Mouse (Mus musculus): ENCODE results near the gene Gm8439. TPM values are rescaled to one million over a fixed set of nuclear protein-coding genes. Genes with fewer than 3 reads are reported as not detected.

The Gm8439 gene
- not detected in 2 replicates for polyA plus RNA-seq (2016; fragmentation: Nextera tagmentation; extraction: Ambion mirVana)

DNA sequence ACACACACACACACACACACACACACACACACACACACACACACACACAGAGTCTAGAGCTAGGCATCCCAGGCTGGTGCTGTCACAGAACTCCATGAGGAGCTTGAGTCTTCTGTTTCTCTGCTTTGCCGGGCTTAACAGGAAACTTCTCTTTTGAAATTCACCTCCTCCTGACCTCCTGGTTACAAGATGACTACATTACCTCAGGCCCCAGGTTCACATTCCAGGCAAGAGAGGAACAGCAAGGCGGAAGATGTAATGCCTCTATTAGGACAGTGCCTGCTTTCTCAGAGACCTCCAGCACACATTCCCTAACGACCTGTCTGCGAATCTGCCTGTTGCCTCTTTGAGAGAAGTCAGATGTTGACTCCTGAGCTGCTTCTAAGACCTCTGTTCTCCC, at the start of gene Gm8439:
Gene Gm8439, plus strand, starts transcription at position 301 of the 400 bp plus-strand sequence.
- no peak within 1 kb of the TSS for H3K9ac ChIP-seq
- H3K27me3 ChIP-seq, result peaks cover 22% of the 10 kb centered on the region
- H3K4me1 ChIP-seq, result peaks cover 4% of the 10 kb centered on the region; the same call in 1 of the 2 replicates
- ATAC-seq (ENCODE audit: low FRiP score), result no peak
- 25% methylated on average over 4 of the region's 4 CpGs for WGBS
- H3K4me2 ChIP-seq, result no peak within 1 kb of the TSS
- no peaks in the 10 kb centered on the region for H3K9me3 ChIP-seq
- no peaks in the 10 kb centered on the region for H3K36me3 ChIP-seq (replicated peaks)
- H3K4me3 ChIP-seq (replicated peaks), result no peak within 1 kb of the TSS
- no peak within 1 kb of the TSS for H3K27ac ChIP-seq

DNA sequence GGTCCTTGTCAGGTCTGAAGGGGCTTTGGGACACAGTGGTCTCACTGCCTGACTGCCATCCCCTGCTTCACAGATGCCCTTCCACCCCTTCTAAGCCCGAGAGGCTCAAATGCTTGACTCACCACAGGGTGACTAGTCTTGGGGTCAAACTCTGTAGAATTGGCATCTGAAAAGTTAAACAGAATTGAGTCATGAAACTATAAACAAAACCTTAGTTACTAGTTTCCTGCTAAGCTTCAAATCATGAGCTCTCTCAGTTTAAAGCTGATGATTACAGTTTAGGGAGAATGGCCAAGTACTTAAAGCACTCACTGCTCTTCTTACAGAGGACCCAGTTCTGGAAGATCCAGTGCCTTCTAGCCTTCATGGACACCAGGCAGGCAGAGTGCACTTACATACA, 43.6 kb upstream of the Gm8439 start:
- Histone ChIP-seq H3K27ac (no peak overlapping the region), H3K9me3 (no peaks in the 10 kb centered on the region), H3K27me3 (no peaks in the 10 kb centered on the region), H3K4me1 (no peaks in the 10 kb centered on the region), H3K36me3 (replicated peaks) (peaks cover 94% of the 10 kb centered on the region), H3K9ac (no peak overlapping the region), H3K4me3 (replicated peaks) (no peak overlapping the region), H3K4me2 (no peak overlapping the region)
- ATAC-seq (ENCODE audit: low FRiP score), result no peak
- 84% methylated on average over 1 of the region's 1 CpGs for WGBS

DNA sequence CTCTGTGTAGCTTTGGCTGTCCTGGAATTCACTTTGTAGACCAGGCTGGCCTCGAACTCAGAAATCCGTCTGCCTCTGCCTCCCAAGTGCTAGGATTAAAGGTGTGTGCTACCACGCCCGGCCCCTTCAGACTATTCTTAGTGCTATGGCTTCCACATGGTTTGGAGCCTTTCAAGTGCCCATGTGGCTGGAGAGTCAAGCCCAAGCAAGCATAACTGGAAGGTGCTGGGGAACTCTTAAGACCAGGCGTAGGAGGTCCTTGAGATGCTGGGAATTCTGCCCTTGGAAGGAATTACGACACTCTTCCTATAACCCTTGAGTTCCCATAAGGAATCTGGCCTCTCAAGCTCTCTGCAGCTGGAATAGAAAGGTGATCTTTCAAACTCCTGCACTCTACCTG, 32.0 kb upstream of the Gm8439 start:
- Histone ChIP-seq H3K4me1 (no peaks in the 10 kb centered on the region), H3K9ac (no peak overlapping the region), H3K9me3 (no peaks in the 10 kb centered on the region), H3K27ac (no peak overlapping the region), H3K27me3 (no peaks in the 10 kb centered on the region), H3K4me2 (no peak overlapping the region), H3K36me3 (replicated peaks) (peaks cover 91% of the 10 kb centered on the region), H3K4me3 (replicated peaks) (no peak overlapping the region)
- ATAC-seq (ENCODE audit: low FRiP score), result no peak
- 96% methylated on average over 6 of the region's 6 CpGs for WGBS

DNA sequence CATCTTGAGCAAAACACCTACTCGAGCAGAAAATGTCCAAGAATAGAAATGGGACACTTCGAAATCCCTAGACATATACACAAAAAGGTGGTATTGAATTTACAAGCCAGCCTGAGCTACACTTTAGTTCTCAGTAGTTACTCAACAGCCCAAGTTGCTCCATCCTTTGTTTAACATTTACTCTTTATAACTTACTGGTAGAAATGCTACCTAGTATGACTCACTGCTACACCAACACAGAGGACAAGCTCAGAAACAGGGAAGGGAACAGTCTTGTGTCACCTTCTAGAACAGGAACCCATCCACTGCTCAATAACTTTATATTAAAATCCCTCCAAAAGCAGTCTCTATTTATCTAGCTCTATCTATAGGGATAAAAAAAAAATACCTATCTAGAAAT, 22.8 kb upstream of the Gm8439 start:
- no peak for ATAC-seq (ENCODE audit: low FRiP score)
- Histone ChIP-seq H3K9ac (no peak overlapping the region), H3K36me3 (replicated peaks) (peaks cover 49% of the 10 kb centered on the region), H3K4me3 (replicated peaks) (no peak overlapping the region), H3K9me3 (no peaks in the 10 kb centered on the region), H3K4me1 (peaks cover 20% of the 10 kb centered on the region), H3K27ac (no peak overlapping the region), H3K4me2 (no peak overlapping the region), H3K27me3 (no peaks in the 10 kb centered on the region)
- 90% methylated on average over 2 of the region's 2 CpGs for WGBS

DNA sequence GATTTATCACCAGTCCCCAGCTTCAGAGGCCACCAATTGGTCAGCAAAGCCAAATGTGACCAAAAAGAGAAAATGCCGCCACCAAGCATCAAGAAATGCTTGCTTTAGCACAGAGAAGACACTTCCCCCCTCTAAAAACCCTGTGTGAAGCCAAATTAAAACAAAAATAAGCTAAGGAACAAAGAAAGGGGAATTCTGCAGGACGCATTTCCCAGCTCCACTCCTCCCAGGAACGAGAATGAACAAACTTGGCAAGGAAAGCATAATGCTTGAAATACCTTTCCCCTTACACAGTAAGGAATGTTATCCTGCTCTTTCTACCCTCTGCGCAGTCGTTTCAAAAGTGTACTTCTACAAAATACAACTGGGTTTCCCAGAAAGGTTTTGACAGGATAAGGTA, 20.5 kb upstream of the Gm8439 start:
- peak overlapping the region; percentile 14; the same call in 1 of the 2 replicates for H3K4me3 ChIP-seq (replicated peaks)
- H3K4me1 ChIP-seq, result peaks cover 23% of the 10 kb centered on the region
- WGBS, result 57% methylated on average over 5 of the region's 5 CpGs
- peaks cover 28% of the 10 kb centered on the region for H3K36me3 ChIP-seq (replicated peaks)
- ATAC-seq (ENCODE audit: low FRiP score), result no peak
- no peaks in the 10 kb centered on the region for H3K9me3 ChIP-seq
- H3K27me3 ChIP-seq, result peaks cover 4% of the 10 kb centered on the region; the same call in 1 of the 2 replicates
- peak overlapping the region; percentile 64 for H3K4me2 ChIP-seq
- peak overlapping the region; percentile 91 for H3K9ac ChIP-seq
- H3K27ac ChIP-seq, result no peak overlapping the region

DNA sequence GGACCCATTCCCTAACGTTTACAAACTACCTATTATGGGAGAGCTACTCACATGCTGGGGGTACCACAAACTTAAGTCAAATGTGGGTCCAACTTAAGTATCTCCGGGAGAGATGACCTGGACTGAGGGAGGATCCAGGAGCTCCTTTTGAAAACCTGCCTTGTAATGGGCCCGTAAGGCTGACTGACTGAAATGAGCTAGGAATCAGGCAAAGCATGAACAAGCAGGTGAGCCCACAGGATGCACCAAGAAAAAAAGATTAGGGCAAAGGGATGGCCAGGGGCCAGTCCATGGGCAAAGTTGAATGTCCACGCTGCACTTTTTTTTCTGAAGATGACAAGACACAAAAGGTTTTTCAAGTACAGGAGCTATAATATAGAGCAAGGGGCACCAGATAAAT, 19.5 kb upstream of the Gm8439 start:
- H3K4me1 ChIP-seq, result peaks cover 23% of the 10 kb centered on the region
- H3K27me3 ChIP-seq, result peaks cover 4% of the 10 kb centered on the region; the same call in 1 of the 2 replicates
- peak overlapping the region; percentile 91 for H3K9ac ChIP-seq
- peak overlapping the region; percentile 64 for H3K4me2 ChIP-seq
- no peaks in the 10 kb centered on the region for H3K9me3 ChIP-seq
- no peak overlapping the region for H3K27ac ChIP-seq
- 4% methylated on average over 4 of the region's 4 CpGs for WGBS
- peaks cover 18% of the 10 kb centered on the region for H3K36me3 ChIP-seq (replicated peaks)
- no peak for ATAC-seq (ENCODE audit: low FRiP score)
- H3K4me3 ChIP-seq (replicated peaks), result peak overlapping the region; percentile 81

DNA sequence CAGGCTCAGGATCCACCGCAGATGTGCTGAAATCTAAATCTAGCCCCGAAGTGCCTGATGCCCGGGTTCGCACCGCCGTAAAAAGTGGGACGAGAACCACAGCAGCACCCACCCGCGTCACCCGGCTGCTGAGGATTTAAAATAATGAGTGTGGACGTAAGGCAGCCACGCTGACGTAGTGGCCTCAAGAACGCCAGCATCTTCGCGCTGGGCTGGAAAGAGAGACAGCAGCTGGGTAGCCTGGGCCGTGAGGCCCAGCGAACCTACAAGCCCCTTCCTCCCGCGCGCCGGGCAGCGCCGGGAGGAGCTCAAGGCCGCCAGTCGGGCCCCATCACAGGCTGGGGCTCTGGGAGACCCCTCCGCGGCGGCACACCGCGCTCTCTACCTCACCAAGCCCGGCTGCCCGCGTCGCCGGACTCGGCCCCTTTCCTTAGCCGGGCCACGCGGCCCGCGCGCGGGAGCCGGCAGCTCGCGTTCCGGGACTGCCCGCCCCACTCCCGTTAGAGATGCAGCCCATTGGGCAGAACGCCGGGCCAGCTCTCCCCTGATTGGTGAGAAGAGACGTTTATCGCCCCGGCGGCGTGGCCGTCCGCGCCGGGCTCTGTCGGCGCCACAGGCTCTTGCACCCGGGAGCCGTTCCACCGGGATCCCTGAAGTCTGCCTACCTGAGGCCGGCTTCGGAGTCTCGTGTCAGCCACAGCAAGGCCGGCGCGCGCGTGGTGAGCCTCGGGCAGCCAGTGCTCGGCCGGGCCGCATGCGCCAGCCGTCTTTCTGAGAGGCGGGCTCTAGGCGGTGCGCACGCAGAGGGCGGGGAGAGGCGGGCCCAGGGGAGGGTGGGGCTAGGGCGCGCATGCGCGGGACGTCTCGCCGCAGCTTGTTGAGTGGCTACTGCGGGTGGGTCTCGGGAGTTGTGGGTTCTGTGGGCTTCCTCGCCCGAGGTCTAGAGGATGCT, 18.8 kb upstream of the Gm8439 start, which contains the start of gene Ctps:
Gene Ctps, minus strand, starts transcription at position 791 of the 952 bp plus-strand sequence.
- Histone ChIP-seq H3K4me3 (replicated peaks) (peak within 1 kb of the TSS; percentile 81), H3K9ac (peak within 1 kb of the TSS; percentile 91), H3K9me3 (no peaks in the 10 kb centered on the region), H3K27me3 (peaks cover 4% of the 10 kb centered on the region; the same call in 1 of the 2 replicates), H3K27ac (peak within 1 kb of the TSS; percentile 95), H3K36me3 (replicated peaks) (peaks cover 11% of the 10 kb centered on the region), H3K4me1 (peaks cover 23% of the 10 kb centered on the region), H3K4me2 (peak within 1 kb of the TSS; percentile 64)
- under 1% methylated on average over 91 of the region's 97 CpGs for WGBS
- ATAC-seq (ENCODE audit: low FRiP score), result peak; percentile 97

DNA sequence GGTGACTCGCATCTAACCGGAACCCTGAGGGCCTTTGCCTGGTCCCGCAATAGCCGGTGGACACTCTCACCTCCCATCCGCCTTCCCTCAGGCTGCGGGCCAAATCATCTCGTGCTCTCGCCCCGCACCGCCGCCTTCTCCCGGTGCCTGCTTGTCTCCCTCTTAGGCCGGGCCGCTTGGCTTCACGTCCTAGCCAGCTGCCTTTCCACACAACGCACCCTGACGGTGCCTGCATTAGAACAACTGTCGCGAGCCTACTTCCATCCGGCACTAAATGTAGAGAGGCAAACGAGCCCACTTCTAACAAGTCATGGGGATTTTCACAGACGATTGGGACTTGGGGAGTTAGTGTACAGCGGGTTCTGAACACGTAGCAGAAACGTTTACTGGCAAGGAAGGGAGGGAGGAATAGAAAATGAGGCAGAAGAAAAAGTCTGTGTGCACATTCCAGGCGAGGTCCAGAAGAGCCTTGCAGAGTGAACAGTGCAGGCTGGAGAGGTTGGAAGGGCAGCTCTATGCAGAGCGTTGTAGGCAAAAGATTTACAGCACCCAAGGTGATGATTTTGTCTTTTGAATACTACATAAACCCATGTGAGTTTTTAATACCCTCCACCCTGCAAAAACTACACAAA, 18.0 kb upstream of the Gm8439 start:
- 3% methylated on average over 27 of the region's 27 CpGs for WGBS
- H3K9me3 ChIP-seq, result no peaks in the 10 kb centered on the region
- peak; percentile 72 for ATAC-seq (ENCODE audit: low FRiP score)

DNA sequence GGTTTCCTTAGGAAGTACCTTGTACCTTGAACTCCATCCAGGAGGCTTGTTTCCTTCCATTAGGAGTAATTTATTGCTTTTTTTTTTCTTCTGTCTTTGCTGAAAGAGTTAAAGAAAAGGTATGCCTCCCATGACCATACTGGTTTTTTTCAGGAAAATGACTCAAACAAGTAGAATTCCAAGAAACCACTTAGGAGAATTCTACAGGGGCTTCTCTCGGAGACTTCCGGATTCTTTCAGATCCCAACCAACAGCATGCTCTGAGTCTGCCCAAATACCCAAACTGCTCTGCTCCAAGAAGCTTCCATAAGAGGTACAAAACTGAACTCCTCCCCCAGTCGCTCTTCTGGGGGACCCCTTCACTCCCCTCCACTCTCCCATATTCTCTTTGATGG, 17.5 kb upstream of the Gm8439 start:
- 0 out of 2 replicates have a peak overlapping the region, but pooled peaks have one; percentile 95 for H3K27ac ChIP-seq
- ATAC-seq (ENCODE audit: low FRiP score), result no peak
- 0 out of 2 replicates have a peak, but pooled peaks cover 6% of the 10 kb centered on the region for H3K36me3 ChIP-seq (replicated peaks)
- H3K4me2 ChIP-seq, result peak overlapping the region; percentile 64
- no peaks in the 10 kb centered on the region for H3K9me3 ChIP-seq
- H3K4me3 ChIP-seq (replicated peaks), result peak overlapping the region; percentile 81; the same call in 1 of the 2 replicates
- H3K27me3 ChIP-seq, result peaks cover 4% of the 10 kb centered on the region; the same call in 1 of the 2 replicates
- H3K9ac ChIP-seq, result peak overlapping the region; percentile 91; the same call in 1 of the 2 replicates
- 82% methylated on average over 3 of the region's 3 CpGs for WGBS
- H3K4me1 ChIP-seq, result peaks cover 23% of the 10 kb centered on the region

More for the DNA sequence above, 18.0 kb upstream of the Gm8439 start:
- Histone ChIP-seq H3K4me1 (peaks cover 23% of the 10 kb centered on the region), H3K9ac (peak overlapping the region; percentile 91), H3K27ac (peak overlapping the region; percentile 95), H3K27me3 (peaks cover 4% of the 10 kb centered on the region; the same call in 1 of the 2 replicates), H3K4me2 (peak overlapping the region; percentile 64), H3K36me3 (replicated peaks) (0 out of 2 replicates have a peak, but pooled peaks cover 6% of the 10 kb centered on the region), H3K4me3 (replicated peaks) (peak overlapping the region; percentile 81)

DNA sequence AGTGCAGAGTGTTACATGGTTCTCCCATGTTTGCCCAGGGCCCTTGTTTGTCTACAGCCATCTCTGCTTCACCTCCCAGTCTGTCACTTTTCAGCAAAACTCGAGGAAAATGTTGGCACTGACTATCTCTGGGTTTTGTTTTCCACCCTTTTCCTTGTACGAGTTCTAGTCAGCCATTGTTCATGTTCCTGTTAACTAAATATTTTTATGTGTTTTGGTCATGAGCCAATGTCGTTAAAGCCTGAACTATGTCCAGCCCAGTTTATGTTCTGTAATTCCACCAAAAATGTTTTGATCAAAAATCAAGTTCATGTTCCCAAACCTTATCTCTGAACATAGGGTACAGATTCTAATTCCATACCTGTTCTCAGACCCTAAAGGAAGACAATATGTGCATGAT, 16.9 kb upstream of the Gm8439 start:
- no peak overlapping the region for H3K4me2 ChIP-seq
- H3K4me3 ChIP-seq (replicated peaks), result no peak overlapping the region
- H3K9me3 ChIP-seq, result no peaks in the 10 kb centered on the region
- ATAC-seq (ENCODE audit: low FRiP score), result no peak
- peaks cover 23% of the 10 kb centered on the region for H3K4me1 ChIP-seq
- 73% methylated on average over 3 of the region's 3 CpGs for WGBS
- H3K9ac ChIP-seq, result no peak overlapping the region
- 0 out of 2 replicates have a peak, but pooled peaks cover 1% of the 10 kb centered on the region for H3K36me3 ChIP-seq (replicated peaks)
- no peak overlapping the region for H3K27ac ChIP-seq
- H3K27me3 ChIP-seq, result peaks cover 4% of the 10 kb centered on the region; the same call in 1 of the 2 replicates

DNA sequence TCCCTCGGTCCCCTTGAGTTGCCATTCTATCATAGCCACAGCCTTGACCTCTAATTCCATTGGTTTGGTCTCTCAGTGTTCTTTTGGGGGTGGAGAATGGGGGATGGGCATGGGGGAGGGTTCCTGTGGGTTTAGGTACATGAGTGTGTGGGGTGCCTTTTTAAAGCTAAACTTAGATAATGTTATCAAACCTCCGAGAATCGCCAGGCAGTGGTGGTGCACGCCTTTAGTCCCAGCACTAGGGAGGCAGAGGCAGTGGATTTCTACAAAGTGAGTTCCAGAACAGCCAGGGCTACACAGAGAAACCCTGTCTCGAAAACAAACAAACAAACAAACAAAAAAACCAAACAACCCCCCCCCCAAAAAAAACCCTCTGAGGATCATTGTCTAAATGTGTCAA, 7.7 kb upstream of the Gm8439 start:
- WGBS, result 90% methylated on average over 5 of the region's 5 CpGs
- Histone ChIP-seq H3K4me1 (no peaks in the 10 kb centered on the region; the same call in 1 of the 2 replicates), H3K4me3 (replicated peaks) (no peak overlapping the region), H3K9me3 (no peaks in the 10 kb centered on the region), H3K4me2 (no peak overlapping the region), H3K27ac (no peak overlapping the region), H3K36me3 (replicated peaks) (no peaks in the 10 kb centered on the region), H3K27me3 (no peaks in the 10 kb centered on the region), H3K9ac (no peak overlapping the region)
- ATAC-seq (ENCODE audit: low FRiP score), result no peak

DNA sequence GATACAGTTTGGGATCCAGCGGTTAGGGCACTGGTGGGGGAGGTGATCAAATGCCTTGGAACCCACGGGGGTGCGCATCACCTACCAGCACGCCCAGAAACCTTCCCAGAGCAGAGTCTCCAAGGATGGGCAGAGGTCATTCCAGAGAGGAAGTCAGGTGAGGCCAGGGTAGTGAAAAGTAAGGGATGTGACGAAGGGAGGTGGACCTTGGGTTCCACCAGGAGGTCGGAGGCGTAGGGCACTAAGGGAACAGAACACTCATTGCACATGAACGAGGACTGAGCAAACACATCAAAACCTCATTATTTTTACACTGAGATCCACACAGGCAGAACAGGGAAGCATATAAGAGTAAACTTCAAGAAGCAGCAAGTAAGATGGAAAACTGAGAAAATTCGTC, 6.8 kb upstream of the Gm8439 start:
- H3K27me3 ChIP-seq, result no peaks in the 10 kb centered on the region
- H3K36me3 ChIP-seq (replicated peaks), result no peaks in the 10 kb centered on the region
- no peak overlapping the region for H3K4me3 ChIP-seq (replicated peaks)
- H3K9ac ChIP-seq, result no peak overlapping the region
- H3K4me2 ChIP-seq, result no peak overlapping the region
- no peaks in the 10 kb centered on the region for H3K9me3 ChIP-seq
- H3K4me1 ChIP-seq, result no peaks in the 10 kb centered on the region; the same call in 1 of the 2 replicates
- WGBS, result 82% methylated on average over 9 of the region's 9 CpGs
- no peak for ATAC-seq (ENCODE audit: low FRiP score)
- H3K27ac ChIP-seq, result no peak overlapping the region

All from forebrain, embryonic 12.5 days (tissue).